Mouse (Mus musculus): ENCODE data around the gene Ccrl2.

The Ccrl2 gene

GRCm38 (mm10) chr9:111056798-111057543, at the start of gene Ccrl2:
Gene Ccrl2, minus strand, starts transcription at chr9:111057519.
- peak; percentile 68 to 73 for DNase-seq

GRCm38 (mm10) chr9:111103893-111104292, 46.6 kb upstream of the Ccrl2 start:
- no peak for DNase-seq

GRCm38 (mm10) chr9:111103293-111103692, 46.0 kb upstream of the Ccrl2 start:
- DNase-seq, result no peak

- no peak for DNase-seq
Observed at GRCm38 (mm10) chr9:111100406-111100805, 43.1 kb upstream of the Ccrl2 start.

- no peak for DNase-seq
Observed at GRCm38 (mm10) chr9:111097543-111097942, 40.2 kb upstream of the Ccrl2 start.

DNA sequence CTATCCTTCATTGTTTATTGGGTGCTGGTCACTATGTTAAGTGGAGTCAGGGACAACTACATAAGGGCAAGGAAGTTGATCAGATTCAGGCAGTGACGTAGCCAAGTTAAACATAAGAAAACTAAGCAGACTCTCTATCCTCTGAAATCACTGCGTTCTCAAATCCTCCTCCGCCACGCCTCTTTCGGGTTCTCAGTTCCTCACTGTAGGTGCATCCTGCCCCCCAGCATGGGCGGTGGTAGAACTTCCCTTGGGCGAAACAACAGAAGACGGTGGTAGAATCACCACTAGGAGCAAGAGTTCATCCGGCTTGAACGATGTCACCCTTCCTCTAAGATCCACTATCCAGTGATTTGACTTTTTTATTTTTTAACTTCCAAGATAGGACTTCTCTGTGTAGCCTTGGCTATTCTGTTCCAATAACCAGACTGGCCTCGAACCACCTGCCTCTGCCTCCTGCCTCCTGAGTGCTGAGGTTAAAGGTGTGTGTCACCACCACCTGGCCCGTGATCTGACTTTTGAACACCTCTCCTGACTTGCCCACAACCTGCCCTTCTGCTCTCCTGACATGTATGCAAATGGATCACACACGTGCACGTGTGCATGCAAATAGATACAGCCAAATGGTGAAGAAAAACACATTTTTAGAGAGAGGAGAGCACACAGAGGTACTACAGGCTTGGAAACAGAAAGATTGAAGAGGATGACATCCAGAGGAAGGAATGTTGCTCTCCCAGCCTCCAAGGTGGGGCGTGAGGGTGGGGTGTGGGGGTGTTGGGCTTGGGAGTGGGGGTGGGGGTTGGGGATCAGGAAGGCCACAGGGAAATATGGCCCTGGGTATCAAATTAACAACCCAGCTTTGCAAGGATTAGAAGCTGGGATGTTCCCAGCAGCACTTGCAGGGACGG, 39.4 kb upstream of the Ccrl2 start:
- DNase-seq, result peak in 1 of 2 experiments; percentile 12

- DNase-seq, result no peak
Observed at GRCm38 (mm10) chr9:111095710-111096109, 38.4 kb upstream of the Ccrl2 start.

- no peak for DNase-seq
Observed at GRCm38 (mm10) chr9:111094626-111095025, 37.3 kb upstream of the Ccrl2 start.

DNA sequence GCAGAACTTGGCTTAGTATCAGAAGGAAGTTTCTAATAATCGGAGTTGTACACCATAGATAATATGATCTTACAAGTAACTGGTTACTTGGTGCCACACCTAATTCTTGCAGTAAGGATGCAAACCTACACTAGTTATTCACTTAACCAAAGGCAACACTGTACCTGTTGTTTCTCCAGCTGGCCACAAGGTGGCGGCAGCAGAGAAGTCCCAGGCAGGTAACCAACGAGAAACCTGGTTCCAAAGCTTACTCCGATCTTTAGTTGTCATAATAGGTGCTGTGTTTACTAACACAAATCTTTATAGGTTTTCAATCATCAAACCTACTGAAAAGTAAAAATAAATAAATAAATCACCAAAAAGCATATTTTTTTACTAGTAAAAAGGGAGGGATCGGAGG, 35.8 kb upstream of the Ccrl2 start:
- DNase-seq, result peak; percentile 63 to 72

GRCm38 (mm10) chr9:111092657-111093056, 35.3 kb upstream of the Ccrl2 start:
- peak in 1 of 2 experiments; percentile 33 for DNase-seq

DNA sequence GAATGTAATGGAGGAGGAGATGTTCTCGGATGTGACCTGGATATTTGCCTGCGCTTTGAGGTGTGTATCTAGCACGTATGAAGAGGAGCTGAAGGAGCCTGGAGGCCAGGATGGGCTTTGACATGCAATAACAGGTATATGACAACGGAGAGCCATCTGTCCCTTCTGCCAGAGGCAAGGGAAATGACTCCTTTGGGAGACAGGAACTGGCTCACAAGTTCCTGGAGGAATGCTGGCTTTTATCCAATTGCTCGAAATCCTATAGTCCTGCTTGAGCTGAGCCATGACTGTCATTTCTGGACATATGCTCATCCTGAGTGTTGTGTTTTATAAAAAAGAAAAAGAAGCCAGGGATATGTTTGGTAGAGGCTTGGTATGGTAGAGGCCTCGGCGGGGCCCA, 31.6 kb upstream of the Ccrl2 start:
- no peak for DNase-seq

GRCm38 (mm10) chr9:111087960-111088359, 30.6 kb upstream of the Ccrl2 start:
- DNase-seq, result no peak

- no peak for DNase-seq
Observed at GRCm38 (mm10) chr9:111086995-111087606, 29.8 kb upstream of the Ccrl2 start.

GRCm38 (mm10) chr9:111086137-111086536, 28.8 kb upstream of the Ccrl2 start:
- DNase-seq, result no peak

DNA sequence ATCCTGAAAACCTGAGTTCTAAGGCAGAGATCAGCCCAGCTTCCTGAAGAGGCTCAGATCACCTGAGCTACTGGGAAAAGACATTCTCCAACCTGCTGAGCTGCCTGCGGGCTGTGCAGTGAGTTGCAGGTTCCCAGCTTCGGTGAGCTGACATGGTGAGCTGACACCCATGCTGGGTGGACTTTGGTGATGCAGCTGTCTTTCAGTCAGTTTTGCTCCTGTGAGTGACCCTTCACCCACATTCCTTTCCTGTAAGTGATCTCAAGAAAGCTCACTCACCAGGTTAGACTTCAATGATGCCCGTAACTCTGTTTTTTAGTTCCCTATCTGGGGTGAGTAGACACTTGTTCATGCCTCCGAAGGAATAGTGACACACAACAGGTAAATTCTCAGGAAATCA, 28.0 kb upstream of the Ccrl2 start:
- no peak for DNase-seq

GRCm38 (mm10) chr9:111081765-111082164, 24.4 kb upstream of the Ccrl2 start:
- no peak for DNase-seq

GRCm38 (mm10) chr9:111080801-111081200, 23.5 kb upstream of the Ccrl2 start:
- no peak for DNase-seq

DNA sequence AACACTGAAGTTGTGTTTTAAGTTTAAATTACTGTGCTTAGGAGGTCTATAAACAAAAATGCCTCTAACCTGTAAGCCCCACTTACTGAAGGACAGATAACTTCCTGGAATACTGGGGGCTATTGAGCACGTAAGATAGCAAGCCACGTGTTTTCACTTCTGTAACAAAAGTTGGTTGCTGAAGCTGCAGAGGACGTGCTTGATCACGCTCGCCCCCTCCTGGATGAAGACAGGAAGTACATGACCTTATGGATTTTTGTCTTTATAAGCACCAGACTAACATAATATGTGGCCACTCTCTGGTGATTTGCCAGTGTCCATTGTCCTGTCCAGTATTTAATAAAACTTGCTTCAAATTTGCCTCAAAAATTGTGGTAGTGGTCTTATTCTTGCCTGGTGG, 20.4 kb upstream of the Ccrl2 start:
- no peak for DNase-seq

DNA sequence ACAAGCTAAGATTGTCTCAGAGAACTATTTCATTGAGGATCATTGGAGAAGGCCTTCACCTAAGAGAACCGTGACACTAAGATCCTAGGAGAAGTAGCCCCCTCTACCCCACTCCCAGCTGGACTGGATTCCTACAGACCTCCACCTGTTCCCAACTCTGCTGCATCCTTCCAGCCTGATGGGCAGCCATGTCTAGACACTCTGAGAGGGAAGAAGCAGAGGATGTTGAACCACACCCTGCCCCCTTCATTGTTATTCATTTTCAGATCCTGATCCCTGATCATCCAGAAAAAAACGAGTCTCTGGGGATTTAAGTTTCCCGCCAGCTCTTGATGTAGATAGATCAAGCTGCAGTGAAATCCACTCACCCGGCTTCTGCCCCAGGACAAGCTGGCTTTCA, 15.7 kb upstream of the Ccrl2 start:
- no peak for DNase-seq

DNA sequence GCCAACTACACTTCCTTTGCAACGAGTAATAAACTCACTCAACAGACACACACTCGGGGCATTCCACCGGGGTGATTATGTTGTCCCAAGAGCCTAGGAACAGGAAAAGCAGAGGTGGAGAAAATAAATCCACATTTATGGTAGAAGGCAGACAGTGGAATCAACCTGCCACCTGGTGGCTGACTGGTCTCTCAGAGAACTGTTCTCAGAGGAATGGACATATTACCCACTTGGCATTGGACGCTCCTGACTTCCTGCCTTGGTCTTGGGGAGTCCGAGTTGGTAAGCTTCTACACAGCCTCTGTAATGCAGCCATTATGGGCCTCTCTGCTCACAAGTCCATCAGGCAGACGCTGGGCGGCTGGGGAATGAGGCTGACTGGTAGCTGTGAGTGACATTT, 14.9 kb upstream of the Ccrl2 start:
- peak; percentile 48 to 72 for DNase-seq

GRCm38 (mm10) chr9:111070546-111070961, 13.2 kb upstream of the Ccrl2 start:
- DNase-seq, result peak; percentile 54 to 76

- DNase-seq, result no peak
Observed at GRCm38 (mm10) chr9:111067052-111067451, 9.7 kb upstream of the Ccrl2 start.

DNA sequence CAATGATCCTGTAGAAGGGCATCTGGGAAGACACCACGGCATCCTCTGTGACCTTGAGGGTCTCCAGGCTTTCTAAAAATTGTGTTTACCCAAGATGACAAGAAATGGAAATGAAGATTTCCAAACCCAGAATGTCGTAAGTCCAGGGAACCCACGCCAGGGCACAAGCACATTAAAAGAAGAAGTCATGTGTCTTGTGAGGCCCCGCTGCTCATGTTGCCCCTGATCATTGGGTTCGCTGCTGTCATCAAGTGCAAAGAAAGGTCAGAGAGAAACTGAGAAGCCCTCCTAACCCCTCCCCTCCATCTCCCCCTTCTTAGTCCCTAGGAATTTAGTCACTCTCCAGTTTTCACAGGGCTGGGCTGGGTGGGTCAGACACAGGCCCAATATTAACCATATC, 5.5 kb upstream of the Ccrl2 start:
- DNase-seq, result no peak
